Comparison of ENCODE assay signal across 12 mouse cellular contexts in the genomic region with DNA sequence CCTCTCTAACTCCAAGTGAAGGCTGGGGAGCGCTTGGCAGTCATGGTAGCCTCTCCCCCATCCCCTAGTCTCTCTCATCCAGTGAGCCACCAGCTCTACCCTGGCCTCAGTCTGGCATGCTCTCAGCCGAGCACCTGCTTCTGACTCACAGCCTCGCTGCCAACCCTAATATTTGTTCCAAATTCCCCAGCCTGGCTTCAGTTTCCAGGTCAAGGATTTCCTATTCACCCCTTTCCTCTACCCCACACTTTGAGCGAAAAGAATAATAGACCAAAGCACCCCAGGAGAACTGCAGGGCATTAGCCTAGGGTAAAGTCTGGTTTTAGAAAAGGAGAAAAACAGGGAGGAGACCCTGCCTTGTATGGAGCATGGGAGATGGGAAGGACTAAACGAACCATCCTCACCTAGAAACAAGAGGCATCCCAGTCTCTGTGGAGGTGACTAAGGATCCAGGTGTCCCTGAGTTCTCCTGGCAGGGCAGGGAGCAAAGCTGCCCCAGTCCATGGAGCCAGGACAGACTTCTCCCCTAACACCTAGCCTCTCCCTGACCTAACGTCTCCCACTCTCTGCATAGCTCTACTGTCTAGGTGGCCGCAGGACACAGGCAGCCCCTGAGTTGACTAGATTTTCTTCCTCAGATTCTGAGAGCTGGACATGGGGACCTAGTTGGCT.
DNase-seq lines count a peak whose midpoint lies in the region; TF ChIP-seq lines count a peak whose summit lies in the region.
"Had no signal": no experiment of that assay in that cellular context is flagged by ENCODE, and none has a peak within 500 bp of the region (broad histone marks: within the 10 kb centered on the region; RNA-seq: fewer than 3 reads in every experiment).

No protein-coding gene starts in this region.

- no peaks in the 10 kb centered on the region for H3K36me3 ChIP-seq in myocyte (ENCODE audit: control insufficient read depth, insufficient read depth)

- peak overlapping the region; percentile 8 for H3K4me2 ChIP-seq in myocyte (ENCODE audit: low read depth)
- H3K4me2 ChIP-seq: hindbrain, embryonic 14.5 days had no signal

- peak; percentile 75 to 82 for DNase-seq in adrenal gland, adult (ENCODE audit: inconsistent age in 2 of 2, low spot score in 1 of 2)
- DNase-seq in adrenal gland, postnatal 4 days (ENCODE audit: low spot score in 2 of 2), result no peak
- peak; percentile 32 for DNase-seq in kidney, postnatal 10 days
- DNase-seq in kidney, postnatal 14 days, result no peak
- peak; percentile 83 for DNase-seq in cerebellum, adult 11-12 months
- no peak for DNase-seq in urinary bladder, postnatal 36 days (ENCODE audit: low spot score in 2 of 2)
- no peak for DNase-seq in embryo, embryonic 10.5 days (ENCODE audit: low spot score)
- DNase-seq: embryo, embryonic 11 days; spleen, adult 18-20 months had no signal

- no peak for TF ChIP-seq POLR2A in myocyte (IDR thresholded peaks at IDR 0.05; ENCODE audit: insufficient read length, low read depth)

- H3K79me2 ChIP-seq in myocyte (ENCODE audit: control insufficient read depth, insufficient read depth), result no peaks in the 10 kb centered on the region

- no peak overlapping the region for H3K4me3 ChIP-seq in myocyte
- H3K4me3 ChIP-seq: erythroblast, embryonic 14.5 days had no signal

- no peaks in the 10 kb centered on the region for H3K27me3 ChIP-seq in myocyte (ENCODE audit: control insufficient read depth, insufficient read depth, insufficient read length)

- H3ac ChIP-seq in myocyte (ENCODE audit: control insufficient read depth, insufficient read length), result no peak overlapping the region

TF ChIP-seq in myocyte, 11 proteins besides CTCF, POLR2A, EP300 and RAD21:
- TF ChIP-seq TCF12 (IDR thresholded peaks at IDR 0.05; ENCODE audit: insufficient read depth, poor library complexity, severe bottlenecking), result no peak
- no peak for TF ChIP-seq CEBPB (IDR thresholded peaks at IDR 0.05; ENCODE audit: insufficient read depth, poor library complexity, severe bottlenecking)
- TF ChIP-seq SRF (IDR thresholded peaks at IDR 0.05; ENCODE audit: control insufficient read depth, insufficient read length, low read depth), result no peak
- no peak for TF ChIP-seq POLR2AphosphoS2 (IDR thresholded peaks at IDR 0.05; ENCODE audit: insufficient read length, low read depth)
- TF ChIP-seq MAX (IDR thresholded peaks at IDR 0.05; ENCODE audit: low read depth), result no peak
- peak in 2 of 3 experiments; percentile 32 to 68 for TF ChIP-seq MYOG (IDR thresholded peaks at IDR 0.05; ENCODE audit: control insufficient read depth in 1 of 3, insufficient read depth in 1 of 3, insufficient read length in 2 of 3, low read depth in 2 of 3)
- TF ChIP-seq MYOD1 (IDR thresholded peaks at IDR 0.05; ENCODE audit: control insufficient read depth in 1 of 3, insufficient read length in 2 of 3, low read depth in 2 of 3), result peak in 2 of 3 experiments; percentile 48 to 70

Comparison
In these comparisons a context has a peak if more than half of its experiments do, and no peak if none do; other contexts are left out.
1. DNase-seq: peak in adrenal gland, adult (2 of 2), kidney, postnatal 10 days (single experiment) and cerebellum, adult 11-12 months (single experiment); none in adrenal gland, postnatal 4 days (0 of 2), kidney, postnatal 14 days (single experiment), urinary bladder, postnatal 36 days (0 of 2) and embryo, embryonic 10.5 days (single experiment).